Mouse (Mus musculus): ENCODE measurements around the gene Trmt1l.
"Not testable (repeated sequence)": the region's sequence is repeated elsewhere in the genome, so short reads cannot be mapped to it uniquely, and the experiment has no call there.

Trmt1l gene

DNA sequence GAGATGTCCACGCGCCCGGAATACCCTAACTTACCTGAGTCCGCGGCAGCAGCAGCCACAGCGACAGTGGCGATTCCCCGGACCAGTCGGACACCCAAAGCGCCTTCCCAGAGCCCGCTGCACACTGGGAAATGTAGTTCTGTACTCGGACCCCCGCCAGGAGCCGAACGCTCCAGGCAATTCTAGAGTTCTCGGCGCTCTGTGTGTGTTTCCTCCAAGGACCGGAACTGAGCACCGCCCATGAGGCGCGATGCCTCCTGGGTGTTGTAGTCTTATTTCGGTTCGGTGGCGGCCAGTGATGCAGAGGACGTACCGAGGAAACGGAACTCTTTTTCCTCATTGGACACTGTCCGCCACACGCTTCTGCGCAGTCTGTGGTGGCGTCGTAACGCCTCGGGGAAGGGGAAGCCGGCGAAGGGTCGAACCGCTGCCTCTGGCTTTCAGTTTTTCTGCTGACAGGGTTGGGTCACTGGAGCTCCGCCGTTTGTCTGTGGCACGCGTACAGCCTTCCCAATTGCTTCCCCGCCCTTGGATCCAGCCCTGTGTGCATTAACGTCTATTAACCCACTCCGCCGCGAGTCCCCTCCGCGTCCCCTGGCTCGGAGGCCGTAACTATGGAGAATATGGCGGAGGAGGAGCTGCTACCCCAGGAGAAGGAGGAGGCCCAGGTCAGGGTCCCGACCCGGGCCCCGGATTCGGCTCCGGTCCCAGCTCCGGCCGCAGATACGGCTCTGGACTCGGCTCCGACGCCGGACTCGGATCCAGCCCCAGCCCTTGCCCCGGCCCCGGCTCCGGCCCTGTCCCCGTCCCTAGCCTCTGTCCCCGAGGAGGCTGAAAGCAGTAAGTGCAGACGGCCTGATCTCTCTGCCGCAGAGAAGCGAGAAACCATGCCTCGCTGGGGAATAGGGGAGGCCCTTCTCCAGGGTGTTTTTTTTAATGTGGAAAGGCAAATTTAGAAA is at the start of gene Trmt1l, which contains the start of gene Swt1:
Gene Trmt1l, plus strand, starts transcription at position 280 of the 959 bp plus-strand sequence.
Gene Swt1, minus strand, starts transcription at position 193 of the 959 bp plus-strand sequence.
- in situ Hi-C loops (cut with MseI, MboI) = no loop called here

- in situ Hi-C loops (cut with MseI, MboI) = no loop called here
Observed at GRCm38 (mm10) chr1:151390029-151390428, 38.3 kb upstream of the Trmt1l start.

DNA sequence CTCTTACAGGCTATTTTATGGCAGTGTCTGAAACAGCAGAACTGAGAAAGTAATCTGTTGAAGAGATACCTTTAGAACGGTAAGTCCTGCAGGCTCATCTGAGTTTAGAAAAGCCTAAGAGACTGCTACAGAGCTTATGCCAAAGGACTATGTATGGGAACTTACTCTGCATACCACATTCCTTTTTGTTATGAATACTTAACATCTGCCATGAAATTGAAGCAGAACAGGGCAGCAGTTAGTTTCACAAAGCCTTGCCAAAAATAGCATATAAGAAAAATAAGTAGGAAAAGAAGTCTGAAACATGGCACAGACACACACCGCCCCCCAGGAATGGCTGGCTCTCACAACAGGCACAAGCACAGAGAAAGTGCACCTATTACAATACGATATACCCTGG is 18.5 kb upstream of the Trmt1l start:
- in situ Hi-C loops (cut with MseI, MboI) = no loop called here

DNA sequence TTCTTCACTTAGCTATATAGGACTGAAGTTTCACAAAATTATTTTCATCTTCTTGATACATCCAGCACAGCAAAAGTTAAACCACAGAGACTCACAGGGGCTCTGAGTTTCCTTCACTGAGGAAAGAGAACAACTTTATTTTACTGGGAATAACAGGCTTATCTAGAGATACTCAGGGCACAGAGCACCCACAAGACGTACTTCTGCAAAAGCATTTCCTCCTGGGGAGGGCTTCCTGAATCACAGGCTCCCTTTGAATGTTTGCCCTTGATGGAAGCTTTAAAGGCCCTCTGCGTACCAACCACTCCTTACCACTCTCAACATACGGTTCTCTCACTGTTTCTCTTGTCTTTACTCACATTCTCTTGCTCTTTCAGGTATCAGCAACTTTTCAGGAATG is 6.2 kb upstream of the Trmt1l start:
- in situ Hi-C loops (cut with MseI, MboI) = no loop called here

GRCm38 (mm10) chr1:151426947-151427600 is 1.3 kb upstream of the Trmt1l start:
- in situ Hi-C loops (cut with MseI, MboI) = no loop called here

- in situ Hi-C loops (cut with MseI, MboI) = no loop called here
Observed at GRCm38 (mm10) chr1:151427888-151428262, 467 bp upstream of the Trmt1l start.

GRCm38 (mm10) chr1:151429316-151429715 is 974 bp downstream of the Trmt1l start:
- in situ Hi-C loops (cut with MseI, MboI) = no loop called here

DNA sequence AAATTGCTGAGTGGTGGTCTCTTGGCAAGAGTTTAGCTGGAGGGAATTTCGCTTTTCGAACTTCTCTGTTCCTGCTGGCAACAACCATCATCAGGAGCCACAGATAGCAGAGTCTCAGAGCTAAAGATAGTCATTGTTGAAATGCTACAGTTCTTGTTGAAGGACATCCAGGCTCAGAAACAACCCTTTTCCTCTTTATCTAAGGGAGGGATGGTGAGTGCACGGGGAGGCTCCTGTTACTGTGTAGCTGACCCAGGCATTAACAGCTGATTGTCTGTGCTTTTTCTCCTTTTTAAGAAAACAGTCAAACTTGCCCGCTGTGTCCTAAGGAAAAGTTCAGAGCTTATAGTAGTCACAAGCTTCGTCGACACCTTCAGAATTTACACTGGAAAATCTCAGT is 7.1 kb downstream of the Trmt1l start:
- in situ Hi-C loops (cut with MseI, MboI) = no loop called here

GRCm38 (mm10) chr1:151449866-151450265 is 21.5 kb downstream of the Trmt1l start:
- in situ Hi-C loops (cut with MseI, MboI) = no loop called here

DNA sequence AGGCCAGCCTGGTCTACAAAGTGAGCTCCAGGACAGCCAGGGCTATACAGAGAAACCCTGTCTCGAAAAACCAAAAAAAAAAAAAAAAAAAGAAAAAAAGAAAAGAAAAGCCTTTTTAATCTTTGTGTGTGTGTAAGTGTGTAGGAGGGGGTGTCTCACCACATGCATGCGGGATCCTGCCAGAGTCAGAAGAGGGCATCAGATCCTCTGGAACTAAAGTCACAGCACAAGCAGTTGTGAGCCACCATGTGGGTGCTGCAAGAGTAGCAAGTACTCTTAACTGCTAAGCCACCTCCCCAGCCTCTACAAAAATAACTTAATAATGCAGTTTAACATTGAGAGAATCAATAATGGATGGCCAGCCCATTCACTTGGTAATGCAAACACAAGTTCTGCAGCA is 22.5 kb downstream of the Trmt1l start:
- in situ Hi-C loops (cut with MseI, MboI) = no loop called here

- in situ Hi-C loops (cut with MseI, MboI) = no loop called here
Observed at GRCm38 (mm10) chr1:151451946-151452345, 23.6 kb downstream of the Trmt1l start.

- in situ Hi-C loops (cut with MseI, MboI) = no loop called here
Observed at GRCm38 (mm10) chr1:151457087-151457486, 28.7 kb downstream of the Trmt1l start.

- in situ Hi-C loops (cut with MseI, MboI) = no loop called here
Observed at GRCm38 (mm10) chr1:151461265-151461664, 32.9 kb downstream of the Trmt1l start.

DNA sequence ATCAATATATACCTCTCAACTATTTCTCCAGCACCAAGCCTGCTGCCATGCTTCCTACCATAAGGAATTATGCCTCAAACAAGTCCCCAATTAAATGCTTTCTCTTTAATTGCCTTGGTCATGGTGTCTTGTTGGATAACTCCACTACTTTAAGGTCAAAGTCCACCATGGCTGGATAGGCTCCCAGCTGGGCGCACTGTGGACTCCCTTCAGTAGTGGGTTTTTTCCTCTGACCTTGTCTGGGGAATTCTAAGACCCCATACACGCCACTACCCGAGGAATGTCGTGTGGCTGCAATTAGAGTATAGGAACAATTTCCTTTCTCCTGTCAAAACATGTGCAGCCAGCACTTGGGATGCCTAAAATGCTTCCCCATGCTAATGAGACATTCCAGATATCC is 36.6 kb downstream of the Trmt1l start:
- in situ Hi-C loops (cut with MseI, MboI) = no loop called here

DNA sequence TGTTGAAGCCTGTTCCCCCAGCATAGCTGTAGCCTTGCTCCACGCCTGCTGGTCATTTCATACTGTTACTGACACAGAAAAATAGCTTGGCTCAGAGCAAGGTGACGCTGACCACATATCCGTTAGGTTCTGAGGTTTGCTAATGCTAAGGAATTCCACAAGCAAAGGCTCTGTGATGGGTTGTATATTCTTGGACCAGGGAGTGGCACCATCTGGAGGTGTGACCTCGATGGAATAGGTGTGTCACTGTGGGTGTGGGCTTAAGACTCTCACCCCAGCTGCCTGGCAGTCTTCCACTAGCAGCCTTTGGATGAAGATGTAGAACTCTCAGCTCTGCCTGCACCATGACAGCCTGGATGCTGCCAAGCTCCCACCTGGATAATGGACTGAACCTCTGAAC is 38.2 kb downstream of the Trmt1l start:
- in situ Hi-C loops (cut with MseI, MboI) = no loop called here

DNA sequence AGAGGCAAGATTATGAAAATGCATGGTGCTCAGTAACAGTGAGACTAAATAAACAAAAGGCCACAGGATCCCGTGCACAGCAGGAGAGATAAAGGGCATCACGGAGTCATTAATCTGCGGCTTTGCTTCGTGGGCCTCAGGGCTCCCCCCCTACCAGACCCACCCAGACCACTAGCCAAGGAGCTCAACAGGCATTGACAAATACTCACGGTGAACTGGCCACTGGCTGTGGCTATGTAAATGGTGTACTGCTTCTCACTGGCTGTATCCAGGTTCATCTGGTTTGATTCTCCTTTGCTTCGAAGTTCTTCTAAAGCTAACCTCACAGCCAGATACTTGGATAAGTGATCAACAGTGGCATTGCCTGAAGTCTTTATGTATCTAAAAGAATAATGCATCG is 43.1 kb downstream of the Trmt1l start:
- in situ Hi-C loops (cut with MseI, MboI) = no loop called here

DNA sequence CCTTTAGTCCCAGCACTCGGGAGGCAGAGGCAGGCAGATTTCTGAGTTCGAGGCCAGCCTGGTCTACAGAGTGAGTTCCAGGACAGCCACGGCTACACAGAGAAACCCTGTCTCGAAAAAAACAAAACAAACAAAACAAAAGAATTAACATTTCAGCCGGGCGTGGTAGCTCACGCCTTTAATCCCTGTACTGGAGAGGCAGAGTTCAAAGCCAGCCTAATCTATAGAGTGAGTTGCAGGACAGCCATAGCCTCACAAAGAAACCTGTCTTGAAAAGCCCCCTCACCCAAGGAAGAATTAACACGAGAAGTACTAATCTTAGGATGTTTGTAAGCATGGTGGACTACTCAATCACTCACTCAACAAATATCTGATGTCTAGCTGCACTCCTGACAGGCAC is 44.0 kb downstream of the Trmt1l start:
- in situ Hi-C loops (cut with MseI, MboI) = not testable (repeated sequence)

- in situ Hi-C loops (cut with MseI, MboI) = no loop called here
Observed at GRCm38 (mm10) chr1:151482497-151482896, 54.2 kb downstream of the Trmt1l start.

DNA sequence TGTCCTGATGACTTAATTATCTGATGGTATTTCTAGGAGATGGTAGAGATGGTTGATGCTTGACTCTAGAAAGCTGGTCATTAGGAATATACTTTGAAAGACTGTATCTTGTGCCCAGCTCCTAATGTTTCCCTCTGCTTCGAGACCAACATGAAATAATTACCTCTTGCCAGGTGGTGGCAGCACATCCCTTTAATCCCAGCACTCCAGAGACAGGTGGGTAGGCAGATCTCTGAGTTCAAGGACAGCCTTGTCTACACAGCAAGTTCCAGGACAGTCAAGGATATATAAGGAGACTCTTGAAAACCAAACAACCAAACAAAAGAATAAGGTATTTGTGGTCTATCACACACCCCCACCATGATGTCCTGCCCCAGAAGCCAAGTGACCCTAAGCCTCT is 55.2 kb downstream of the Trmt1l start:
- in situ Hi-C loops (cut with MseI, MboI) = no loop called here

GRCm38 (mm10) chr1:151484754-151485153 is 56.4 kb downstream of the Trmt1l start:
- in situ Hi-C loops (cut with MseI, MboI) = no loop called here

DNA sequence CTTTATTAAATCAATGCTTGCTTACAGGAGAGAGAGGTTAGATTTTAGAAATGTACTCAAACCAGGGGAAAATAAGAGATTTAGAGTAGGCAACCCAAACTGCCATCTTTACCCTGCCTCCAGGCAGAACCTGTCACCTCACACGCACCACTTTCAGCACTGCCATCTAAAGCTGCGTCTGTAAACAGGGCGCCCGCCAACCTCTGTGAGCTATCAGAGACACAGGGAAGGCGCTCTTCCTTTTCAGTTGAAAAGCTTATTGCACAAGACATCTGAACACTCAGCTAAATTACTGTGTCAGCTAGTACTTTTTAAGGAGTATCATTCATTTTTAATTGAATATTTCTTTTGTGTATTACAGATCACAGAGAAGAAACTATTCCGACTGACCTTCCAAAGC is 61.5 kb downstream of the Trmt1l start:
- in situ Hi-C loops (cut with MseI, MboI) = loop anchor here (10.0 kb wide), 1 partner anchor 215 kb away; no protein-coding TSS in a partner anchor

DNA sequence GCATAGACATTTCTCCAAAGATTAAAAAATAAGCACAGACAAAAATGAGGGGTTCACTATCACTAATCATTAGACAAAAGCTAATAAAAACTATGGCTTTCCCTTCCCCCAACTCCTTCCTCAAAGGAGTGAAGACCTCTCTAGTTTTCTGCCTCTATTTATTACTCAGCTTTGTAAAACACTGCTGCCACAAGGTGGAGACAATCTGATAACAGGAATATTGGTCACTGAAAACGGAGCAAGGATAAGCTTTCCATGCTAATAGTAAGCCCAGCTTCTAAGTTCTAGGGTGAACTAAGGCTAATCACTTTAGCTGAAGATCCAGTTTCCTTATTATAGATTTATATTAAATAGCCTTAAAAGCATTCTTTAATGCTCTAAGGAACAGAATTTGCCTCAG is 64.1 kb downstream of the Trmt1l start:
- in situ Hi-C loops (cut with MseI, MboI) = loop anchor here (10.0 kb wide), 1 partner anchor 212 kb away; no protein-coding TSS in a partner anchor

DNA sequence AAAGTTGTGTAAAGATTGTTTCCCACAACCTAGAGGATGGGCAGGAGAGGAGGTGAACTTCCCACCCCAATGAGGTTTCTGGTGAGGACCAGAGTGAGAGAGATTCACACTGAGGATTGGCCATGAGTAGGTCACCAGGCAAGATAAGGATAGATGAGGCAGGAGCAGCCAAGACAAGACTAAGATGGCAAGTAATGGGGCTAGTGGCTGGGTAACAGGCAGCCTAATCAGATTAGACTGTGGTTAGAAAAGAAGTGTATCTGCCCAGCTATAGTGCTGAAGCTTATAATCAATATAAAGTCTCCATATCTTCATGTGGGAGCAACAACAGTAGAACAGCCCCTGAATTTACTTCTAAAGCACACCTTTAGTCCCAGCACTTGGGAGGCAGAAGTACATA is 65.5 kb downstream of the Trmt1l start:
- in situ Hi-C loops (cut with MseI, MboI) = loop anchor here (10.0 kb wide), 1 partner anchor 211 kb away; no protein-coding TSS in a partner anchor

Data from mouse trophoblast stem cell (cell line).